Mouse (Mus musculus) embryonic fibroblast, embryonic 13.5 days (primary cell): ENCODE results near the gene Myh14. TPM values are rescaled to one million over a fixed set of nuclear protein-coding genes. Genes with fewer than 3 reads are reported as not detected.

ENCODE experiments used
- H3K27ac ChIP-seq: 2 replicates; pipeline ENCODE4 v1.5.1; 2012; ENCODE audit warnings: low read length, control low read depth, inconsistent platforms; ENCODE audit not compliant: insufficient read depth
- H3K4me1 ChIP-seq: 2 replicates; pipeline ENCODE4 v1.6.1; 2011; ENCODE audit warnings: low read length; ENCODE audit not compliant: control insufficient read depth, insufficient read depth
- H3K4me3 ChIP-seq: 2 replicates; pipeline ENCODE4 v1.5.1; 2011; ENCODE audit warnings: mild to moderate bottlenecking, control low read depth, low read length; ENCODE audit not compliant: insufficient read depth
- CTCF ChIP-seq: IDR thresholded peaks from 2 replicates; pipeline ENCODE4 v1.5.1; 2011; ENCODE audit warnings: mild to moderate bottlenecking, control low read depth, low read length, moderate library complexity, borderline replicate concordance; ENCODE audit not compliant: insufficient read depth
- POLR2A ChIP-seq: IDR thresholded peaks from 2 replicates; pipeline ENCODE4 v1.6.1; 2011; ENCODE audit warnings: low read depth, mild to moderate bottlenecking, control low read depth, low read length, moderate library complexity
- polyA plus RNA-seq: library from polyadenylated mRNA; stranded (reverse); fragments of >200 nt; gene quantifications from 2 replicates; pipeline ENCODE4 v1.2.4, GENCODE M21; 2011; ENCODE audit warnings: low read depth; ENCODE audit not compliant: missing spikeins, insufficient read length

The Myh14 gene
- polyA plus RNA-seq, 1 experiment: not detected

DNA sequence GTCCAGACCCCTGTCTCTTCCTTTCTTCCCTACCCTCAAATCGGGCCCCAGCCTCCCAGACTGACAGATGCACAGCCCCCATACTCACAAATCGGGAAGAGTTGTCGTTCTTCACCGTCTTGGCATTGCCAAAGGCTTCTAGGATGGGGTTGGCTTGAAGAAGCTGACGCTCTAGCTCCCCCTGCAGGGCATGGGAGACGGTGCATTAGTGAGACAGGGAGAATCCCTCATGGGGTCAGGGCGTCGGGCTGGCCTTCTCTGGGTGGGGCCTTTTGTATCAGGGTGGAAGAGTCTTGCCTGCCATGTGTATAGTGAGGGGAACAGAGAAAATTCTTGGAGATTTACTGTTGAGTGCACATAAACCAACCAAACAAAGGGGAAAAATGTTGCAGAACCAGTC, 15.1 kb downstream of the Myh14 start:
- Histone ChIP-seq H3K4me1 (no peaks in the 10 kb centered on the region), H3K27ac (no peak overlapping the region), H3K4me3 (no peak overlapping the region)
- TF ChIP-seq CTCF: peak; percentile 55; the same call in 1 of the 2 replicates
- TF ChIP-seq POLR2A: no peak

DNA sequence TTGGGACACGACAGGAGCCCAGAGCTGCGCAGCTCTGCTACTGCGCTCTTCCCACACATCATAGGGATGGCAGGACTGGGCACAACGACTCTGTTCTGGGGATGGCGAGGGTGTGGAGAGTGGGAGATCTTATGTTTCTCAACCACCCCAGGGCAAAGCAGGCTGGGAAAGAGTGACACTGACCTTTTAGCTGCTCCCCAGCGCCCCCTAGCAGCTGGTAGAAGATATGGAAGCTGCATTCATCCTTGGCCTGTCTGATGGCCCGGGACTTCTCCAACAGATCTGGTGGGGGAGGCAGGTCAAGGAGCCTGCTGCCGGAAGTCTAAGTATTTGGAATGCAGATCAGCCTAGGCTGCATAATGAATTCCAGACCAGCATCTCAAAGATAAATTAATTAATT, 16.9 kb downstream of the Myh14 start:
- TF ChIP-seq CTCF (no peak), POLR2A (no peak)
- H3K27ac ChIP-seq: no peak overlapping the region
- H3K4me3 ChIP-seq: no peak overlapping the region
- no peaks in the 10 kb centered on the region for H3K4me1 ChIP-seq

DNA sequence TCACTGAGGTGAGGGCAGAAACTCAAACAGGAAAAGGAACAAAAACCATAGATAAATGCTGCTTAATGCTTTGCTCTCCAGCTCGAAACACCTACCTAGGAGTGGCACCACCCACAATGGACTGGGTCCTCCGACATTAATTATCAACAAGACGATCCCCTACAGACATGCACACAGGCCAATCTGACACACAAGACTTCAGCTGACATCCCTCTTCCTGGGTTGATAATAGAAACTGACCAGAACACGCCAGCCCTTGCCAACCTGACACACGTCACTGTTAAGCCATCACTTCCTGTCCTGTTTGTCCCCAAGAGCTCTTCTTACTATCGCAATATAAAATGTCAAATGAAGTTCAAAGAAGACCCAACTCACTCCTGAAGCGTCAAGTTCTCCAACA, 19.2 kb downstream of the Myh14 start:
- H3K27ac ChIP-seq: no peak overlapping the region

DNA sequence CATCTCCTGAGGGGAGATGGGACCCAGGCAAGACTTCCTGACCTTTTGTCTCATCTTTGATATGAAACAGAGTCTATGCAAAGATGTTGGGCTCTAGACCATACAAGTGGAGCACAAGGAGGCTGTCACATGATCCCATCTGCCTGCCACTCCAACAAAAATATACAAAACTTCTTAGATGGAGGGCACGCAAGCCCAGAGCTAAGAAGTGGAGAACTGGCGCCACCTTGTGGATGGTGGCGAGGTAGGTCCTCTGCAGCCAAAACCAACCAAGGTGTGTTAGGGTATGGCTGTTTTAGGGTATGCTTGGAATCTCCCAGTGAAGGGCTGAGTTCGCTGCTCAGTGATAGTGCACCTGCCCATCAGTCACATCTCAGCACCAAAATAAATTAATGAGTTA, 20.7 kb downstream of the Myh14 start:
- no peak overlapping the region for H3K4me3 ChIP-seq
- H3K4me1 ChIP-seq: no peaks in the 10 kb centered on the region
- TF ChIP-seq POLR2A (no peak), CTCF (peak; percentile 83; the same call in 1 of the 2 replicates)
- H3K27ac ChIP-seq: no peak overlapping the region

More for the DNA sequence above, 19.2 kb downstream of the Myh14 start:
- TF ChIP-seq POLR2A (no peak), CTCF (no peak)
- no peaks in the 10 kb centered on the region for H3K4me1 ChIP-seq
- no peak overlapping the region for H3K4me3 ChIP-seq

DNA sequence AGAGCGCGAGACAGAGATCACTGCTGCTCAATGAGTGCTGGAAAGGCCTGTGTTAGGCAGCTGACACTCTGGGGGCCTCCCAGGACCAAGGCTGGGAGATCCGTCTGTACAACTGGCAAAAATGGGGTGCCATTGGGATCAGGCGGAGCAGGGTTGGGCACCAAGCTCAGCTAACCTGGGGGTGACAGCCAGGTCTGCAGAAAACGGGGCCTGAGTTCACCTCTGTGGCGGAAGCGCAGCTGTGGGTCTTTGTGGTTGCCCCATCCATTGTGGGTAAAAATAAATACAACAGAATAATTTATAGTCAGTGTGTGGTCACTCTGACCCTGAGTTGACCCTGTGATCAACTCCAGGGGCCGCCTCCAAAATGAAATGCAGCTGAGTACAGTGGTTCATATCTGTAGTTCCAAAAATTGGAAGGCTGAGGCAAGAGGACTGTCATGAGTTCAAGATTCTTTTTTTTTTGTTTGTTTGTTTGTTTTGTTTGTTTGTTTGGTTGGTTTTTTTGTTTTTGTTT, 21.5 kb downstream of the Myh14 start:
- Histone ChIP-seq H3K4me3 (no peak overlapping the region), H3K4me1 (no peaks in the 10 kb centered on the region), H3K27ac (no peak overlapping the region)
- TF ChIP-seq POLR2A (no peak), CTCF (no peak)

DNA sequence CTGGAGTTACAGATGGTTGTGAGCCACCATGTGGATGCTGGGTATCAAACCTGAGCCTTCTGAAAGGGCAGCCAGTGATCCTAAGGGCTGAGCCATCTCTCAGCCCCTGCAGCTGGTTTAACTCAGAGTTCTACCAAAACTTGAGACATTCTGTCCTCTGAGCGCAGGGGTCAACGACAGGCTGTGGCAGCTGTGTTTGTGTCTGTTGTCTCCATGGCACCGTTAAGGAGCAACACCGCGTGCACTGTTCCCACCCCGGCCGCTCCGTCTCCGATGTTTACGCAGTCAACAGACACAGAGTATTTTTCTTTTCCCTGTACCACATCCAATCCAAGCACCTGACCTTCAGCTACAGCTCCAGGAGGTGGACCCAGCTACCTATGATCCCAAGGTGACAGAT, 22.9 kb downstream of the Myh14 start:
- Histone ChIP-seq H3K27ac (no peak overlapping the region), H3K4me3 (no peak overlapping the region), H3K4me1 (no peaks in the 10 kb centered on the region)
- TF ChIP-seq CTCF (no peak), POLR2A (no peak)

DNA sequence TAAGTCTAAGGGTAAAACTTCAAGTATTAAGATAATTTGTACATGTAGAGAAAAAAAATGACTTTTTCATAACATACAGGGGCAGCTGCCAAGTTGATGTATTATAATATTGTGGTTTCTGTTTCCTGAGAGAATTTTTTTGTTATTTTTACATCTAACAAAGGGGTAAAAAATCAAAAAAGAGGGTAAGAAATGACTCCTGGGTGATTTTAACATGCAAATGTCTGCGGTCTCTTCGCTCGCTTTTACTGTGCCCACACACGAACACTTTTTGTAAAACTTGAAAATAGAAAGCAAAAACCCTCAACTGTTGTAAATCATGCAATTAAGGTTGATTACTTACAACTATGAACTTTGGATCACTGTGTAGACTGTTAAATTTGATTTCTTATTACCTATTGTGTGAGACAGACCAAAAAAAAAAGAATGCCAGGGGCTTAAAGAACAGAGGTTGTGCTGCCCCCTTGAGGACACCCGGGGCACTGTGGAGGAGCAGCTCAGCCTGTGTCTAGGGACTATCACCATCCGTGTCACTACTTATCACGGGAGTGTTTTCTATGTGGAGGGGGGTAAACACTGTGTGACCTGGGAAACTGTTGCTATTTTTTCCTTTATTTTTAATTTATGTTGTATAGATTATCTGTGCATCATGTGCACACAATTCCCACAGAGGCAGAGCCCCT, 23.5 kb downstream of the Myh14 start:
- H3K27ac ChIP-seq: no peak overlapping the region
- TF ChIP-seq CTCF (peak; percentile 70; the same call in 1 of the 2 replicates), POLR2A (no peak)
- H3K4me3 ChIP-seq: no peak overlapping the region
- H3K4me1 ChIP-seq: no peaks in the 10 kb centered on the region

DNA sequence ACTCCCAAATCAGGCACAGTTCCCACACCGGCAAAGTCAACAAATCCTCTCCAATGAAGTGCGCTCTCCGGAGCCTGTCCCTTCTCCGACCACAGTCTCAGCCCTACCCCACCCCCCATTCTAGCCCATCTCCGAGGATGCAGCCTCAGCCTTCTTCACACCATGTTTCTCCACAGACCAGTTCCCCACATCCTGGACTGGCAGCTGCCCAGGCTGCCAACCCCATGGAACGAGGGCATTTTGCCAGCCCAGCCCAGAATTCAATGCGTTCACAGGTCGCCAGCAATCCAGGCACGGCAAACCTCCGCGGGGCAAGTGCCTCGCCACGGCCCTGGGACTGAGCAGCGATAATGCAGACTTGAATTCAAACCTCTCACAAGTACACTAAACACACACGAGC, 24.7 kb downstream of the Myh14 start:
- H3K4me1 ChIP-seq: no peaks in the 10 kb centered on the region
- no peak overlapping the region for H3K4me3 ChIP-seq
- H3K27ac ChIP-seq: no peak overlapping the region
- TF ChIP-seq CTCF (no peak), POLR2A (no peak)

DNA sequence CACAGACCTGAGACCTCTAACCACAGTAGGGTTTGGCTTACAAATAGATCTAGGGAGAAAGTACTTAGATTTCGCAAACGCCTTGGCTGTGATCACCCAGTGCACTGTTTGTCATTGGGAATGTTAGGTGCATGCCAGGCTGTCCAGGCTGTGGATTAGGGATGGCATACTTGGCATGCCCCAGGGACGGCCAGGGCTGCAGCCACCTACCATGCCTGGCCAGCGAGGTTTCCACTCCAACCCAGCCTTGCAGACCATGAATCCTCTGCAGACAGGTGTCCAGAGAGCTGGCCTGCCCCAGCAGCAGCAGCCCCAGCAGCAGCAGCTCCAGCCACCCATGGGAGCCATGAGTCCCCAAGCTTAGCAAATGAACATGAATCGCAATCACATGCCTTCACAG, 25.4 kb downstream of the Myh14 start:
- no peaks in the 10 kb centered on the region for H3K4me1 ChIP-seq
- H3K4me3 ChIP-seq: no peak overlapping the region
- no peak for TF ChIP-seq POLR2A
- TF ChIP-seq CTCF: no peak
- H3K27ac ChIP-seq: no peak overlapping the region

DNA sequence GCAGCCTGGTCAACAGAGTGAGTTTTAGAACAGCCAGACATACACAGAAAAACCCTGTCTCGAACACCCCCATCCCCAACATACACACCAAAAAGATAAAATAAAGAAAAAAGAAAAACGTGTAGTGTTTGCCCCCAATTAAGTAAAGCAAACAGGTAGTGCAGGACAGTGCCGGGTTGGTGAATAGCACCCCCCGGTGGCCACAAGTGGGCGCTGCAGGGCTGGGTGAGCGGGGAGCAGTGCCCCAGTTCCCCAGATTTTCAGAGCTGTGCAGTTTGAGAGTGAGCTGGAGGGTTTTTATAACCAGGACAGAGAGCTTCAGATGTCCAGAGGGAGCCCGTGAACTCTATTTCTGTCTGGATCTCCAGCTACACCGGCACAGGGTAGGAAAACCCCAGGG, 28.8 kb downstream of the Myh14 start:
- Histone ChIP-seq H3K27ac (no peak overlapping the region), H3K4me1 (no peaks in the 10 kb centered on the region)

More for the DNA sequence above, 28.8 kb downstream of the Myh14 start:
- TF ChIP-seq POLR2A (no peak), CTCF (peak; percentile 21; the same call in 1 of the 2 replicates)
- no peak overlapping the region for H3K4me3 ChIP-seq
